Mouse (Mus musculus): Measurements from ENCODE around the gene Gm7982.
"Not testable (repeated sequence)": the region's sequence is repeated elsewhere in the genome, so short reads cannot be mapped to it uniquely, and the experiment has no call there.

The Gm7982 gene

DNA sequence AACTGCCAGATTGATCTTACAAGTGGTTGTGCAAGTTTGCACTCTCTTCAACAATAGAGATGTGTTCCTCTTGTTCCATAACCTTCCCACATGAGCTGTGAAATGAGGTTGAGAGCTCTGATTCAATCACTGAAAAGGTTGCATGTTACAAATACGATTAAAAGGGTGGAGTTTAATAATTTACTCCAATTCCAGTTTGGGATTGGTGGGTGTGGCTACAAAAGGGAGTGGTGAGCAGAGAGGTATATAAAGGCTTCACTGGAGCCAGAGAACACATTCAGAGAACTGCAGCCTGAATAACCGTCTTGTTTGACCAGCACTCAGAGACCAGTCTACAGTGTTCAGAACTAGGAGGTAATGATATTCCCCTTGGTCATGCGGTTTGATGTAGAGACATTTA is at the start of gene Gm7982:
Gene Gm7982 (plus strand): TSS at position 301 of the 400 bp plus-strand sequence.
- DNase-seq (ENCODE audit: low read depth, low spot score), result not testable (repeated sequence)

DNA sequence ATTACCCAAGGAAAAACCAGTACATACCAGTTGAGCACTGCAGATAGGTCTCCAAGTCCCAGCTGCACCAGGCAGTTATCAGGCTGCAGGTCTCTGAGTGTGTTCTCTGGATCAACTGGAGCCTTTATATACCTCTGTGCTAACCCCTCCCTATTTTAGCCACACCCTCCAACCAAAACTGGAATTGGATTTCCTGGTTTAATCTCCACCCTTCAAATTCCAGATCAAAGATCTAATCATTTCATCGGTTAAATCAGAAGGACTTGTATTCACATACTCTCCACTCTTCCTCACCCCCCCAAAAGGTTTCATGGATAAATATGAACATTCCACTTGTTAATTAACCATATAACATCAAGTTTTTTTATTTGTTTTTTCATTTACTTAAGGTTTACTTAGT is 5.7 kb upstream of the Gm7982 start, which contains the start of gene Gm7978:
Gene Gm7978 (minus strand): TSS at position 101 of the 400 bp plus-strand sequence.
- not testable (repeated sequence) for DNase-seq (ENCODE audit: low read depth, low spot score)

DNA sequence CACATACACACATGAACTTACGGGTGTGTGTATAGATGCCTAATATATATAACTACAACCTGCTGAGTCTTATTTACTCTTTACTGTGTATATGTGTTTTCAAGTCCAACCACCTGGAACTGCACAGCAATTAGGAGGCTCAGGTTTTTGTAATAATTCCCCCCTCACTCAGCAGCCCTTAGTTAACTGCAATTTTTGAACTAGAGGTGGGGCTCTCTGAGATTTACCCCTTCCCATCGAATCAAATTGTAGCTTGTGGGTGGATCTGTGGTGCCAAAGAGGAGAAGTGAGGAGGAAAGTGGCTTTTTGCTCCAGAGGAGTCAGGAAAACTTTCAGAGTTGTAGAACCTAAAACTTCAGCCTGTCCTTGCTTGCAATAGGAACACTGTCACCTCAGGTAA is 33.9 kb downstream of the Gm7982 start, which contains the start of gene E330014E10Rik:
Gene E330014E10Rik (plus strand): TSS at position 301 of the 400 bp plus-strand sequence.
- DNase-seq (ENCODE audit: low read depth, low spot score), result not testable (repeated sequence)
